Mouse (Mus musculus): ENCODE measurements around the gene Abcf3.

DNA sequence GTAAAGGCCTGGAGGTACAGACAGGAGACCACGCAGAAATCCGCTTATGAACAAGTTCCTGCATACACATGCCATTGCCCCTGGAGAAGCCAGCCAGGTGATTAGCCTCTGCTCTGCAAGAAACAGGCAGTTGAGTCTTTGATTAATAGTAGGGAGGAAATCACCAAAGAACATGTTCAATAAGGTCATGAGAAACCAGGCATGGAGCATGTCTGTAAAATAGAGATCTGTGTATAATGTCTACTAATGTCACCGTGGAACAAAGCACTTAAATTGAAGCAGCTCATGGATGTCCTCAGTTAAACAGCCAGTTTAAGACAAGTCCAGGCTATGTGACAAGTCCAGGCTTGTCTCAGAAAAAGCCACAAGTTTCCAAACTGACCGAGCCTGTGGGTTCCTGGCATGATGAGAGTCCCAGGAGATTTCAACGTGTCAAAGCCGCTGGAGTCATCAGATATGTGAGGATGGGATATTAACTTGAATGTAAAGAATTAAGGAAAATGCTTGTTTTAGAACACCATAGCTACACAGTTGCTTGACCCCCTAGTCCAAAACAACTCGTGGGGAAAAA lies 37.0 kb upstream of the Abcf3 start:
- TF ChIP-seq CTCF (IDR thresholded peaks at IDR 0.05; ENCODE audit: low read depth) = no peak
- TF ChIP-seq EP300 (optimal IDR thresholded peaks at IDR 0.05) = no peak

Data from stomach, postnatal 0 days (tissue).